Mouse (Mus musculus) testis, adult 2 months (tissue): Measurements from ENCODE around the gene Vmn1r178. TPM values are rescaled to one million over a fixed set of nuclear protein-coding genes. Genes with fewer than 3 reads are reported as not detected.
"Not testable (repeated sequence)": the region's sequence is repeated elsewhere in the genome, so short reads cannot be mapped to it uniquely, and the experiment has no call there.

Experiments
- H3K27ac ChIP-seq: fragments of 200-500 bp; 2 replicates; pipeline ENCODE4 v1.5.1; 2012; ENCODE audit warnings: low read depth, low read length; ENCODE audit not compliant: control insufficient read depth, insufficient read depth
- H3K27me3 ChIP-seq: fragments of 200-500 bp; 2 replicates; pipeline ENCODE4 v1.6.1; 2012; ENCODE audit warnings: mild to moderate bottlenecking, low read length, moderate library complexity; ENCODE audit not compliant: control insufficient read depth, insufficient read depth
- H3K36me3 ChIP-seq: fragments of 200-500 bp; 2 replicates; pipeline ENCODE4 v1.6.1; 2012; ENCODE audit warnings: mild to moderate bottlenecking, low read length; ENCODE audit not compliant: control insufficient read depth, insufficient read depth
- H3K4me1 ChIP-seq: fragments of 200-500 bp; 2 replicates; pipeline ENCODE4 v1.6.1; 2012; ENCODE audit warnings: low read length; ENCODE audit not compliant: control insufficient read depth, insufficient read depth
- H3K4me3 ChIP-seq: fragments of 200-500 bp; 2 replicates; pipeline ENCODE4 v1.5.1; 2012; ENCODE audit warnings: low read depth, mild to moderate bottlenecking, low read length, moderate library complexity, mixed read lengths; ENCODE audit not compliant: control insufficient read depth
- CTCF ChIP-seq: fragments of 200-500 bp; IDR thresholded peaks from 2 replicates; pipeline ENCODE4 v1.5.1; 2012; ENCODE audit warnings: low read depth, mild to moderate bottlenecking, inconsistent platforms, low read length, moderate library complexity; ENCODE audit not compliant: control insufficient read depth, insufficient read depth, insufficient replicate concordance
- POLR2A ChIP-seq: fragments of 200-500 bp; IDR thresholded peaks from 2 replicates; pipeline ENCODE4 v1.6.1; 2012; ENCODE audit warnings: low read depth, mild to moderate bottlenecking, inconsistent platforms, low read length, moderate library complexity; ENCODE audit not compliant: control insufficient read depth
- polyA plus RNA-seq: library from polyadenylated mRNA; depleted of rRNA; stranded (reverse); fragments of >200 nt; gene quantifications from 2 replicates; pipeline ENCODE4 v1.2.3, GENCODE M21; 2012; rRNA removed

Gene Vmn1r178
- polyA plus RNA-seq, result not detected in 2 replicates

DNA sequence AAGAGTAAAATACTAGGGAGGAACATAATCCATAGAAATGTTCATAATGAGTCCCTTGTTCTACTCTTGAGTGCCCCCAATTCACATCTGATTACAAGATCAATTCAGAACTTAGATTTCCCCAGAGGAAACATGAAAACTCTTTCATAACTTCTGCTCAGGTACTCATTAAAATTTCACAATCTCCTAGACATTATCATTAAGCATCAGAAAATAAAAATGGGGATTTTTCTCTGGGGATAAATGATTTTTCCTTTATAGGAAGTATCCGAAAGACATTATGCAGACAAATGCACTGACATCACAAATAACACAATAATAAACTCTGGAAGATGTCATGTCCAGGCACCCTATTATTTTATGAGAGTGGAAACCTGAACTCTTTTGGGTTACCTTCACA is at the start of gene Vmn1r178:
Gene Vmn1r178 (plus strand): TSS at position 301 of the 400 bp plus-strand sequence.
- Histone ChIP-seq H3K4me3 (no peak within 1 kb of the TSS), H3K27ac (no peak within 1 kb of the TSS), H3K27me3 (no peaks in the 10 kb centered on the region), H3K4me1 (no peaks in the 10 kb centered on the region), H3K36me3 (no peaks in the 10 kb centered on the region)
- TF ChIP-seq CTCF, result no peak
- no peak for TF ChIP-seq POLR2A

DNA sequence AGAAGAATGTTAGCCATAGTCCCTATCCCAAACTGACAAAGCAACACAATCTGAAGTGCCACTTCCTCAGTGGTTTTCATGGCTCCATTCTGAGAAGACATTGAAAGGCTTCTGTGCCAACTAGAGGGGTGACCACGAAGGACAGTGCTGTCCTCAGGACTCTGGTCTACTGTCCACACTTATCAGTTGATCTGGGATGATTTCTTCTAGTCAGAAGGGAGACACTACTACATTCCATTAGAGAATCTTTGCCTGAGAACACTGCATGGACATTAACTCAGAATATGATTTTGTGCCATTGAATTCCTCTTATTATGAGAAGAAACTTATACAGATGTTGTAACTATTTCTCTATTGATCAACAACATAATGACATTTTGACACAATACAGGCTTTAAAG is 25.5 kb upstream of the Vmn1r178 start, which contains the start of gene Vmn1r177:
Gene Vmn1r177 (minus strand): TSS at position 101 of the 400 bp plus-strand sequence.
- H3K27ac ChIP-seq, H3K4me1 ChIP-seq, H3K27me3 ChIP-seq, H3K36me3 ChIP-seq, H3K4me3 ChIP-seq: not testable (repeated sequence)

DNA sequence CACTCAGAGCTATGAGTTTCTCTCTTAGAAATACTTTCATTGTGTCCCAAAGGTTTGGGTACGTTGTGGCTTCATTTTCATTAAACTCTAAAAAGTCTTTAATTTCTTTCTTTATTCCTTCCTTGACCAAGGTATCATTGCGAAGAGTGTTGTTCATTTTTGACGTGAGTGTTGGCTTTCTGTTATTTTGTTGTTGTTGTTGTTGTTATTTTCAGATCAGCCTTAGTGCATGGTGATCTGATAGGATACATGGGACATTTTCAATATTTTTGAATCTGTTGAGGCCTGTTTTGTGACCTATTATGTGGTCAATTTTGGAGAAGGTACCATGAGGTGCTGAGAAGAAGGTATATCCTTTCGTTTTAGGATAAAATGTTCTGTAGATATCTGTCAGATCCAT is 14.9 kb upstream of the Vmn1r178 start:
- H3K27ac ChIP-seq, H3K27me3 ChIP-seq, H3K4me1 ChIP-seq, H3K4me3 ChIP-seq, H3K36me3 ChIP-seq: not testable (repeated sequence)

DNA sequence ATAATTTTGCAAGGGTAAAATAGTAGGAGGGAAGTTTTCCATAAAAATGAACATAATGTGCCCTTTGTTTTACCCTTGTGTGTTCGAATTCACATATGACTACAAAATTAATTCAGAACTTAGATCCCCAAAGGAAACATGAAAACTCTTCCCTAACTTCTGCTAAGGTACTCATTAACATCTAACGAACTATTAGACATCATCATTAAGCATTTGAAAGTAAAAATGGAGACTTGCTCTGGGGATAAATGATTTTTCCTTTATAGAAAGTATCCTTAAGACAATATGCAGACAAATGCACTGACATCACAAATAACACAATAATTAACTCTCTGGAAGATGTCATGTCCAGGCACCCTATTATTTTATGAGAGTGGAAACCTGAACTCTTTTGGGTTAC is 34.9 kb downstream of the Vmn1r178 start, which contains the start of gene Vmn1r179:
Gene Vmn1r179 (plus strand): TSS at position 301 of the 400 bp plus-strand sequence.
- no peaks in the 10 kb centered on the region for H3K27me3 ChIP-seq
- no peak within 1 kb of the TSS for H3K4me3 ChIP-seq
- H3K4me1 ChIP-seq, result no peaks in the 10 kb centered on the region
- no peak within 1 kb of the TSS for H3K27ac ChIP-seq
- no peaks in the 10 kb centered on the region for H3K36me3 ChIP-seq
- TF ChIP-seq POLR2A (no peak), CTCF (no peak)

Other genes starting within 250 kb of the Vmn1r178 start
- not detected in 2 replicates for gene Vmn1r172, start 233.7 kb upstream of the Vmn1r178 start, polyA plus RNA-seq
- gene Vmn1r173, start 191.3 kb upstream of the Vmn1r178 start, polyA plus RNA-seq, result not detected in 2 replicates
- gene Vmn1r174, start 139.7 kb upstream of the Vmn1r178 start, polyA plus RNA-seq, result not detected in 2 replicates
- gene Vmn1r175, start 81.4 kb upstream of the Vmn1r178 start, polyA plus RNA-seq, result 0.04 TPM in 1 of 2 replicates, not detected in the other
- not detected in 2 replicates for gene Vmn1r176, start 54.6 kb upstream of the Vmn1r178 start, polyA plus RNA-seq
- gene Vmn1r177, start 25.6 kb upstream of the Vmn1r178 start, polyA plus RNA-seq, result not detected in 2 replicates
- gene Vmn1r179, start 35.0 kb downstream of the Vmn1r178 start, polyA plus RNA-seq, result not detected in 2 replicates
- gene Vmn1r180, start 58.6 kb downstream of the Vmn1r178 start, polyA plus RNA-seq, result not detected in 2 replicates
- 0.82 and 2.4 TPM in 2 replicates for gene Vmn1r181, start 82.6 kb downstream of the Vmn1r178 start, polyA plus RNA-seq
- gene V1rd19, start 109.7 kb downstream of the Vmn1r178 start, polyA plus RNA-seq, result 0.07 TPM in 1 of 2 replicates, not detected in the other
- 0.01 and 0.04 TPM in 2 replicates for gene Vmn1r183, start 161.2 kb downstream of the Vmn1r178 start, polyA plus RNA-seq
- gene Zfp180, start 189.9 kb downstream of the Vmn1r178 start, polyA plus RNA-seq, result 7.3 TPM in 2 replicates
- 0.46 and 0.67 TPM in 2 replicates for gene Zfp112, start 220.3 kb downstream of the Vmn1r178 start, polyA plus RNA-seq
- gene Zfp235, start 242.2 kb downstream of the Vmn1r178 start, polyA plus RNA-seq, result 1.4 and 1.5 TPM in 2 replicates